Mouse (Mus musculus) erythroblast, embryonic 14.5 days (primary cell): ENCODE data around the gene Epo.

Experiments
- GATA1 ChIP-seq: IDR thresholded peaks from 2 replicates; pipeline ENCODE4 v1.6.1; 2012; ENCODE audit warnings: low read length, inconsistent platforms, mixed read lengths
- TAL1 ChIP-seq: IDR thresholded peaks from 3 replicates; pipeline ENCODE4 v1.6.1; 2012; ENCODE audit warnings: low read length, inconsistent platforms, mixed read lengths

DNA sequence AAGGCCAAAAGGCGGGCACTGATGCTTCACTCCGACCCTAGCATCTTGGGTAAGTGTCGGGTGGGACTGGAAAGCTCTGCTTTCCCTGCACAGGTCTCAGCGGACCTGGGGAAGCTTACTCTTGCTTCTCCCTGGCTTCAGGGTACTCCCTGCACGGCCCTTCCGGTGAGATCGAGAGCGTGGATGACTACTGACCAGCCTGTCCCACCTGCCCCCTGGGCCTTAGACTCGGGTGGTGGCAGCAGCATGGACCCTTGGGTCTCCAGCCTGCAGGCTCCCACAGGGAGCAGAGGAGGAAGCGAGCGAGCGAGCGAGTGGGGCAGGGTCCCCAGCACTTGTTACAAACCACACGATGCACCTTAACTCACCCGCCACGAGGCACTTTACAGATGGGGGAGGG, 7.5 kb downstream of the Epo start:
- no peak for TF ChIP-seq TAL1
- TF ChIP-seq GATA1, result no peak
